Mouse (Mus musculus): Measurements from ENCODE around the gene Asb18.
A peak's percentile ranks its signal among the peaks of the same experiment; 100 is the strongest.

The Asb18 gene

GRCm38 (mm10) chr1:89969714-89970110, 44.8 kb downstream of the Asb18 start:
- peak; percentile 10 for DNase-seq

- peak; percentile 36 for DNase-seq
Measured at GRCm38 (mm10) chr1:89969072-89969713, 45.3 kb downstream of the Asb18 start.

DNA sequence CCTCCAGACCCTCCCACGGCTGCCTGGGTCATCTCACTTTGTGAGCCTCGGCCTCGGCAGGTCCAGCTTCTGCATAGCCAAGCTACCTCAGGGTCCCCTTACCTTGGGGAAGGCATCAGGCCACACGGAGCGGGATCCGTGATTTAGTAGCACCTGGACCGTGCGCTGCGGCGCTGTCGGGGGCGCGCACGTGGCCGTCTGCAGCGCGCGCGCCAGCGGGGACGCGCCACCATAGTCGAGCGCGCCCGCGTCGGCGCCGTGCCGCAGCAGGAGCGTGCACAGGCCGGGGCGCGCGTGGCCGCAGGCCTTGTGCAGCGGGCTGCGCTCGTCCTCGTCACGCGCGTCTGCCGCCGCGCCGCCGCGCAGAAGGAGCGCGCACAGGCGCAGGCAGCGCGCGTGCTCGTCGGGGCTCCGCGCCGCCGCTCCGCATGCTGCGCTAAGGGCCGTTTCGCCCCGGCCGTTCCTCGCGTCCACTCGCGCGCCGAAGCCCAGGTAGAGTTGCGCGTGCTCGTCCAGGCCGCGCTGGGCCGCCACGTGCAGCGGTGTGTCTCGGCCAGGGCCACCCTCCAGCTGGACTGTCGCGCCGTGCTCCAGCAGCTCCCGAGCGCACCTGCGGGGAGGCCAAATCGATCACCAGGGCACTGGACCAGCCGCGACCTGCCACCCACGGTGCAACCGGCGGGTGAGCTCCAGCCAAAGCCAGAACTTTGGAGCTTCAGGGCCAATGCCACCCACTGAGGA, 46.2 kb downstream of the Asb18 start:
- DNase-seq = peak; percentile 69

DNA sequence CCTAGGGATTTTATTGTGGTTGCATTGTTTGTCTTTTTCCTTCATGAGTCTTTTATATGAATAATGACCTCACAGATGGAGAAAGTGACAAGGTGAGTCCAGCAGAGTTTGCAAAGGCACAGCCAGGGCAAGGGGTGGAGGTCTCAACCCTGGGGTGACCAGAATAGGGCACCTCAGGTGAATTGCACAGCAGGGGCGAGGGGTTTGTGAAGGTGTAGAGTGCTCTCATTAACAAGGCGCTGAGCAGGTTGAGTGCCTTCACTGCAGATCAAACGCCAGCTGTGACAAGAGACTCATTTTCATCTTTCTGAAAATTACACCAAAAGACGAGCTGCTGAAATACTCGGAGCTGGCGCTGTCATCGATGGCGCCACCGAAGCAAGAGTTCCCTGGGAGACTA, 46.9 kb downstream of the Asb18 start:
- no peak for DNase-seq

- no peak for DNase-seq
Measured at GRCm38 (mm10) chr1:89964426-89964825, 50.0 kb downstream of the Asb18 start.

GRCm38 (mm10) chr1:89963296-89963695, 51.2 kb downstream of the Asb18 start:
- no peak for DNase-seq

GRCm38 (mm10) chr1:89962092-89962491, 52.4 kb downstream of the Asb18 start:
- DNase-seq = no peak

DNA sequence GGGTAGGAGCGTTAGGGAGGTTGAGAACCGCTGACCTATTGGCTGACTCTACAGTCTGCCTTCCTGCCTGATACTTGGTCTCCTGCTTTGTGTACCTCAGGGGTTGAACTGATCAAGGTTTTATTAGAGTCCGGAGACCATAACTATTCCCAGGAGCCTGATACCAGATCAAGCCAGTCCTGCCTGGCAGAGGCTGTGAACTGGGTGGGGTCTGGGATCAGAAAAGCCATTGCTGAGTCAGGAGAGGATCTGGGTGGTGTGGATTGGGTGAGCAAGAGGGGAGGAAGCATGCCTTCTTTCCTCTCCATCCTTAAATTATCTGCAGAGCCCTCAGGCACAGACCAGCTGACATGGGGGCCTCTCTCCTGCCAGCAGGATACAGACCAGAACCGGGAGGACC, 55.1 kb downstream of the Asb18 start:
- DNase-seq = no peak

- DNase-seq = peak; percentile 60
Measured at GRCm38 (mm10) chr1:89943202-89943601, 71.3 kb downstream of the Asb18 start.

DNA sequence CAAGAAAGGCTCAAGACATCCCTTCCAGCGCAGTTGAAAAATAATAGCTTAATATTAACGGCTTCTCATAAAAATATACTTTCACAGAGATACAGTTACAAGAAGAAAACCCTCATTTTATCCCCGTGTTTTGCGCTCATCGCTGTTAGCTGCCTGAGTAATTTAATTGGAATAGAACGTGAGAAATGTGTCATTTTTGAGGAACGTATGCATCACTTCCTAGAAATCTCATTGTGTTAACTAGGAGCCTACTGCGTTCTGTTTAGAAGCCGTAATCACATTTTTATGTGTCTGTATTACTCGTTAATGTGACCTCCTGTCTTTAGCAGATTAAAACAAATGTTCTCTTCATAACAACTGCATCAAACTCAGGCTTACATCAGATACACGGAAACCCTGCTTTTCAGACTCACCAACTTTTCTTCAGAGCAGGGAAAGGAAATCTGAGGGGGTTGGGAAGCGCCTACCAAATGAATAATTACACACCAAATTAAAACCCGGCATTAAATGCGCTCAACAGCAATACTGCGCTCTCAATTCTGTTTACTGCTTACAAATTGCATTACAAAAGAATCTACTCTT, 72.0 kb downstream of the Asb18 start:
- DNase-seq = no peak

GRCm38 (mm10) chr1:89941701-89942381, 72.6 kb downstream of the Asb18 start:
- DNase-seq = no peak

DNA sequence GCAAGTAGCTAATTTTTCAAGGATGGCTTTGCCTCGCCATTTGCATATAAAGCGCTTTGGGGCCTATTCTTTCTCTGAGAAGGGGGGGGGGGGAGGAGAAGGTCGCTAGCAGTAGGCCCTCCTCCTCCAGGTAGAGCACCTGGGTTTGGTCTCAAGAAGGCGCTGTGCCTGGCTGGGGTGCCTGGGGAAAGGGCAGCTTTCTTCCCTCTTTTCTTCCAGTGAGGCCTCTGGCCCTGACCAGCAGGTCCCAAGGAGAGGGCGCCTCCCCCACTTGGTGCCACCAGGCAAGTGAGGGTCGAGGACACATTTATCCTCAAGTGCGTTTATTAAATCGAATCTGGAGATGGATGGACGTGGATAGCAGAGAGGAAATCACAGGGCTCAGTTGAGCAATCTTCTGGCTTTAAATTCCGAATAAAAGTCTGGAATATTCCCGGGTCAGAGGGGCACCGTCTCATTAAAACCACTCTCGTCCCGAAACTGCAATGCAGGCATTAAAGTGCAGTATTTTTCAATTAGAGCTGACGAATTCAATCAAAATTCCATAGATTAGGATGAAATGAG, 73.4 kb downstream of the Asb18 start:
- DNase-seq = no peak

GRCm38 (mm10) chr1:89939981-89940726, 74.3 kb downstream of the Asb18 start:
- peak; percentile 39 for DNase-seq

DNA sequence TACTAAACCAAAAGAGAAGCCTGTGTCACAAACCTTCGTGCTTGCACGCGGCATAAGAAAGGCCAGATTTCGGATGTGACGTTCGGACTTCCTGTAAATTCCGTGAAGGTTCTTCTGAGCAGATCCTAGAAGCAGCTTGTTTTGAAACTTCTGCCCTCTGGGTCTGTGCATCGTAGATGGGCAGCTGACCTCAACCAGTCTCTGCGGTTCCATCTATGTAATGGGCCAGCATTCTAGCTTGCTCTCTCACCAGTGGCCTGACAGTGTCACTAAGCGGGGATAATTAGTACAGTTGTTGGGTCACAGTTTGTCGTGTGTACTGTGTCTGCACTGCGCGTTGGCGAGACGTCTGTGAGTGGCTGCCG, 74.9 kb downstream of the Asb18 start:
- no peak for DNase-seq

GRCm38 (mm10) chr1:89938884-89939595, 75.4 kb downstream of the Asb18 start:
- no peak for DNase-seq

DNA sequence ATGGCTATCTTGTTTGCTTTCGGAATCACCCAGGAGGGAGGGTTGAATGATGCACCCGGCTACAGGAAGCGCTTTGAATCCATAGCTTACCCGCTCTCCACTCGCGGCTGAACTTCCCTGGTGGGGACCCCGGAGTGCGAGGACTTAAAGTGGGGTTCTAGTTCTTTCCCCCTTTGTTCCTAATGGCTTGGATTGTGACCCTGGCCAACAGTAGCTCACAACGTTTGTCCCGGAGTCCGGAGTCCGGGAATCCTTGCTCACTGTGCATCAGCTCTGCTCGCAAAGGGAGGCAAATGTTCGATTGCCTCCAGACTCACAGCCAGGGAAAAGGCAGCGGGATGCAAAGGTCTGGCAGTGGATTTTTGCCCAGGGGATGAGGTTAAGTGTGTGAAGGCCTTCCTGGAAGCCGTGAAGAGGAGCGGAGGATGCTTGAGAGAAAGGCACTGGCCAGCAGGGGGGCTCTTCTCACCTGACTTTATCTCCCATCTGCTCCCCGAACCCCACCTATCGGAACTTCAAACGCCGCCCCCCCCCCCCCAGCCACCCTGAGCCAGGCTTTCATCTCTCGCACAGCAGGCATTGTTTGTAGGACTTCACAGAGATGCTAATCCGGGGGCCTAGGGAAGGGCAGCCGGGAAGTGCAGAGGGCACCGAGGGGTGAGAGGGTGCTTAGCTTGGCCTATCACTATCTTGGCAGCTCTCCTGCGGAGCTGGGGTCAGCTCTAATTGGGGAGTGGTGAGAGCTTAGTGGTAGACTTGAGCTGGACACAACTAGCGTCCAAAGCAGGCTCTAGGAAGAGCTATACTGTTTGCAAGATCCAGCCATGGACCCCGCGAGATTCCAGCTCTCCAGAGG, 78.7 kb downstream of the Asb18 start:
- no peak for DNase-seq

DNA sequence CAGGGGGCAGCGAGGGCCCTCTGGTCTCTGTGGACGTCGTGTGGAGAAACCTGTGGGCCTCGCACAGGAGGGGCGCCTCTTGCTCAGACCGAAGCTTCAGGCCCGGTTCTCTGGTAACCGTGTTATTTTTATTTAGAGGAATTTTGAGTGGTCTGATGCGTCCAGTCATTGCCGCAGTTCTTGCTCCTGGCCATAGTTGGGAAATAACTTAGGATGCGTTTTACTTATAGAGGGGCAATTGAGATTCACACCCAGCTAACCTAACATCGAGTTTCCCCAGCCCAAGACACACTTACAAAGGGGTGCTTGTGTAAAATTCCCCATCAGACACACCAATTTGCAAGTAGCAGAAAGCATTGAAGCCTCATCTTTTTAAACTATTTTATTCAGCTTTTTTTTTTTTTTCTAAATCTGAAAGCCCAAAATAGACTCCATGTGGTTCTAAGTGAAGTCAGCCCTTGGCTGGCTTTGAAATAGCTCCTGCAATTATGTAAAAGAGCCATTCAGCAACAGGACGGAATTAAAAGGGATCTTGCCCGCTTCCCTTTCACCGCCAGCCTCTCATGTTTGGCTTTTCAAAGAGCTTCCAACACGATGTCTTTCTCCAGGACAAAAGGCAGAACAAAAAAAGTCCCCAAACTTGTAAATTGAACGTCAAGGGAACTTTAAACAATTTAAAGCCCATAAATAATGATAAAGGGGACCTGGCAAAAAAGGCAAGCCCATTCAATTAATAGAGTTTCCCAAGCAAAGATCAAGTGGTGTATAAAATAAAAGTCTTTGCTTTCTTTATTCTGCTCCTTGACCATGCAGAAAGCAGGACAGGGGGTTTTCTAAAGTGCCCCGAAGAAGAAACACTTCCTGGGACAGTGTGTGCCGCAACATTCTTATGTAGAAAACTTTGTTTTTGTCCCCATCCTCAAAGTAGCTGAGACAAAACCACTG, 79.9 kb downstream of the Asb18 start:
- no peak for DNase-seq

GRCm38 (mm10) chr1:89933786-89934185, 80.7 kb downstream of the Asb18 start:
- no peak for DNase-seq

DNA sequence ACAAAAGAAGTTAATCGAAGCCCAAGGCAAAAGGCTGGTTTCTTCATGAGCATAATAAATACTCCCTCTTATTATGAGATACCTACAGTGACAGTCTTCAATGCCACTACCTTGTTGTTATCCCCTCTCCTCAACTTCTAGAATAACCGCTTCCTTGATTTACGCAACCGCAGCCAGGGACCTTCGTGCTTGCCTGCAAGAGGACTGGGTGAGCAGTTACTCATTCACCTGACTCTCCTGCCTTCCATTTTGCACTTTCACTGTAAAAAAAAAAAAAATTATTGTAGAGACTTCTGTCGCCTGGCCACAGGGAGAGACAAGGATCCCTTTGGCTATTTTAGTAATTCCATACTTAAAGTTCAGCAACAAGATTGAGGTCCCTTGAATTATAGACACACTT, 81.4 kb downstream of the Asb18 start:
- no peak for DNase-seq

DNA sequence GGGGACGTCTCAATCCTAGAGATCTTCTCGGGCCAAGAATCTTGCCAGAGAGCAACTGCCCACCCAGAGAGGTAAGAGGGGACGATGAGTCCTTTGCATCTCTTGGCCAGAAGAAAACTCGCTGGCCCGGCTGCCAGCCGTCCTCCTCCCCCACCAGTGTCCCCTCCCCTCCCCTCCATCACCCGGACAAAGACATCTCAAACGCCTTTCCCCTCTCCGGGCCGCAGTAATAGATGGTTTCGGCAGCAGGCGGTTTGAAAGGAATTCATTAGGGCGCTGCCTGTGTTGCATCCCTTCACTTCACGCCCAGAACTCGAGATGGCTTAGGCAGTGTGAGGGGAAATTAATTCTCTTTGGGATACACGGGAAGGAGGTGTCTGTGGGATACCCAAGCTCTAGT, 81.8 kb downstream of the Asb18 start:
- DNase-seq = no peak
